14 mouse cellular contexts compared by ENCODE assay signal in genomic region chr5:41392137-41392554, GRCm38 (mm10).
DNase-seq lines count a peak whose midpoint lies in the region; ATAC-seq and TF ChIP-seq lines count a peak whose summit lies in the region.
"Had no signal": no experiment of that assay in that cellular context is flagged by ENCODE, and none has a peak within 500 bp of the region (broad histone marks: within the 10 kb centered on the region; RNA-seq: fewer than 3 reads in every experiment).

No protein-coding gene starts in this region.

- H3K36me3 ChIP-seq in hindbrain, embryonic 13.5 days: no peaks in the 10 kb centered on the region
- H3K36me3 ChIP-seq in hindbrain, embryonic 12.5 days: no peaks in the 10 kb centered on the region
- H3K36me3 ChIP-seq in forebrain, embryonic 12.5 days (replicated peaks): no peaks in the 10 kb centered on the region
- H3K36me3 ChIP-seq in limb, embryonic 11.5 days (ENCODE audit: control insufficient read depth, insufficient read depth, low read length): no peaks in the 10 kb centered on the region
- H3K36me3 ChIP-seq in neural tube, embryonic 15.5 days: no peaks in the 10 kb centered on the region
- no peaks in the 10 kb centered on the region for H3K36me3 ChIP-seq in kidney, adult 2 months (ENCODE audit: control insufficient read depth, insufficient read depth, low read length)
- H3K36me3 ChIP-seq: liver, embryonic 13.5 days; lung, embryonic 15.5 days had no signal

- H3K27ac ChIP-seq in hindbrain, embryonic 13.5 days: no peak overlapping the region
- H3K27ac ChIP-seq in hindbrain, embryonic 12.5 days: no peak overlapping the region
- peak overlapping the region; percentile 37 for H3K27ac ChIP-seq in forebrain, embryonic 12.5 days
- 0 out of 2 replicates have a peak overlapping the region, but pooled peaks have one; percentile 9 for H3K27ac ChIP-seq in limb, embryonic 11.5 days (replicated peaks; ENCODE audit: low read depth, low read length)
- no peak overlapping the region for H3K27ac ChIP-seq in neural tube, embryonic 15.5 days (replicated peaks)
- no peak overlapping the region for H3K27ac ChIP-seq in kidney, adult 2 months (ENCODE audit: insufficient read depth, low read depth, low read length)
- H3K27ac ChIP-seq: liver, embryonic 13.5 days; lung, embryonic 15.5 days had no signal

- no peak overlapping the region for H3K4me3 ChIP-seq in hindbrain, embryonic 13.5 days
- no peak overlapping the region for H3K4me3 ChIP-seq in hindbrain, embryonic 12.5 days
- no peak overlapping the region for H3K4me3 ChIP-seq in forebrain, embryonic 12.5 days (replicated peaks)
- H3K4me3 ChIP-seq in limb, embryonic 11.5 days (ENCODE audit: low read depth, low read length): no peak overlapping the region
- H3K4me3 ChIP-seq in neural tube, embryonic 15.5 days (replicated peaks): no peak overlapping the region
- H3K4me3 ChIP-seq in kidney, adult 2 months (ENCODE audit: insufficient read depth, low read depth, low read length): no peak overlapping the region
- H3K4me3 ChIP-seq: liver, embryonic 13.5 days; lung, embryonic 15.5 days had no signal

- TF ChIP-seq CTCF in kidney, adult 2 months (conservative IDR thresholded peaks at IDR 0.05; ENCODE audit: insufficient read depth, insufficient read length, low read depth, low read length): no peak

- ATAC-seq in hindbrain, embryonic 13.5 days (ENCODE audit: low FRiP score): 0 out of 2 replicates have a peak, but pooled peaks have one; percentile 28
- no peak for ATAC-seq in hindbrain, embryonic 12.5 days (ENCODE audit: low FRiP score)
- peak; percentile 76 for ATAC-seq in forebrain, embryonic 12.5 days (ENCODE audit: low FRiP score)
- ATAC-seq in limb, embryonic 11.5 days (ENCODE audit: insufficient number of reproducible peaks, low FRiP score, low TSS enrichment, low read depth): peak; percentile 88
- ATAC-seq in neural tube, embryonic 15.5 days (ENCODE audit: low FRiP score): 0 out of 2 replicates have a peak, but pooled peaks have one; percentile 50
- ATAC-seq: midbrain, embryonic 16.5 days had no signal

- no peak for TF ChIP-seq POLR2A in kidney, adult 2 months (IDR thresholded peaks at IDR 0.05; ENCODE audit: low read depth, low read length)

- DNase-seq in limb, embryonic 11.5 days (ENCODE audit: low spot score): peak; percentile 54
- no peak for DNase-seq in lung, postnatal 14 days
- DNase-seq in liver: no peak
- DNase-seq in kidney, adult 2 months: no peak
- DNase-seq: cerebellum, adult 8-10 months; kidney, adult 18-20 months; kidney, postnatal 36 days; liver, embryonic 13.5 days had no signal

- WGBS in hindbrain, embryonic 13.5 days: 59% methylated on average over 9 of the region's 9 CpGs
- 56% methylated on average over 9 of the region's 9 CpGs for WGBS in hindbrain, embryonic 12.5 days
- WGBS in forebrain, embryonic 12.5 days: 37% methylated on average over 9 of the region's 9 CpGs
- 26% methylated on average over 9 of the region's 9 CpGs for WGBS in limb, embryonic 11.5 days
- WGBS in neural tube, embryonic 15.5 days: 52% methylated on average over 9 of the region's 9 CpGs
- 65% methylated on average over 9 of the region's 9 CpGs for WGBS in kidney, adult 2 months

- peaks cover 5% of the 10 kb centered on the region; the same call in 1 of the 2 replicates for H3K4me1 ChIP-seq in hindbrain, embryonic 13.5 days (replicated peaks)
- H3K4me1 ChIP-seq in hindbrain, embryonic 12.5 days: no peaks in the 10 kb centered on the region
- peaks cover 6% of the 10 kb centered on the region; the same call in 1 of the 2 replicates for H3K4me1 ChIP-seq in forebrain, embryonic 12.5 days
- no peaks in the 10 kb centered on the region for H3K4me1 ChIP-seq in limb, embryonic 11.5 days (ENCODE audit: control insufficient read depth, insufficient read depth, low read length)
- H3K4me1 ChIP-seq in neural tube, embryonic 15.5 days: peaks cover 11% of the 10 kb centered on the region; the same call in 1 of the 2 replicates
- H3K4me1 ChIP-seq in kidney, adult 2 months (ENCODE audit: control insufficient read depth, insufficient read depth, low read length): no peaks in the 10 kb centered on the region
- H3K4me1 ChIP-seq: liver, embryonic 13.5 days; lung, embryonic 15.5 days had no signal

- no peak overlapping the region for H3K9ac ChIP-seq in hindbrain, embryonic 13.5 days
- no peak overlapping the region for H3K9ac ChIP-seq in hindbrain, embryonic 12.5 days
- no peak overlapping the region for H3K9ac ChIP-seq in forebrain, embryonic 12.5 days
- H3K9ac ChIP-seq in limb, embryonic 11.5 days (ENCODE audit: low read length): no peak overlapping the region
- H3K9ac ChIP-seq in neural tube, embryonic 15.5 days (replicated peaks): no peak overlapping the region
- H3K9ac ChIP-seq: liver, embryonic 13.5 days; lung, embryonic 15.5 days had no signal

- H3K9me3 ChIP-seq in hindbrain, embryonic 13.5 days: no peaks in the 10 kb centered on the region
- H3K9me3 ChIP-seq in hindbrain, embryonic 12.5 days (replicated peaks): no peaks in the 10 kb centered on the region; the same call in 1 of the 2 replicates
- H3K9me3 ChIP-seq in forebrain, embryonic 12.5 days: no peaks in the 10 kb centered on the region
- H3K9me3 ChIP-seq in limb, embryonic 11.5 days (ENCODE audit: control insufficient read depth, low read length): no peaks in the 10 kb centered on the region
- H3K9me3 ChIP-seq in neural tube, embryonic 15.5 days (replicated peaks): no peaks in the 10 kb centered on the region
- H3K9me3 ChIP-seq: lung, embryonic 15.5 days had no signal

- H3K4me2 ChIP-seq in hindbrain, embryonic 13.5 days: no peak overlapping the region
- H3K4me2 ChIP-seq in hindbrain, embryonic 12.5 days (replicated peaks): no peak overlapping the region
- no peak overlapping the region for H3K4me2 ChIP-seq in forebrain, embryonic 12.5 days
- no peak overlapping the region for H3K4me2 ChIP-seq in limb, embryonic 11.5 days (ENCODE audit: low read depth, severe bottlenecking)
- H3K4me2 ChIP-seq in neural tube, embryonic 15.5 days: no peak overlapping the region
- H3K4me2 ChIP-seq: liver, embryonic 13.5 days; lung, embryonic 15.5 days had no signal

- H3K27me3 ChIP-seq in hindbrain, embryonic 13.5 days: no peaks in the 10 kb centered on the region
- no peaks in the 10 kb centered on the region for H3K27me3 ChIP-seq in hindbrain, embryonic 12.5 days
- H3K27me3 ChIP-seq in forebrain, embryonic 12.5 days: no peaks in the 10 kb centered on the region
- no peaks in the 10 kb centered on the region for H3K27me3 ChIP-seq in limb, embryonic 11.5 days (ENCODE audit: control insufficient read depth, insufficient read depth, low read length)
- no peaks in the 10 kb centered on the region for H3K27me3 ChIP-seq in neural tube, embryonic 15.5 days (replicated peaks)
- no peaks in the 10 kb centered on the region for H3K27me3 ChIP-seq in kidney, adult 2 months (replicated peaks; ENCODE audit: control insufficient read depth, insufficient read depth, low read length)
- H3K27me3 ChIP-seq: liver, embryonic 13.5 days; lung, embryonic 15.5 days had no signal

Comparison
In these comparisons a context has a peak if more than half of its experiments do, and no peak if none do; other contexts are left out.
1. H3K27ac ChIP-seq: peak in forebrain, embryonic 12.5 days (single experiment) and limb, embryonic 11.5 days (single experiment); none in hindbrain, embryonic 13.5 days (single experiment), hindbrain, embryonic 12.5 days (single experiment), neural tube, embryonic 15.5 days (single experiment) and kidney, adult 2 months (single experiment).